Mouse (Mus musculus): ENCODE measurements around the gene Zscan4b. TPM values are rescaled to one million over a fixed set of nuclear protein-coding genes. Genes with fewer than 3 reads are reported as not detected.
"Not testable (repeated sequence)": the region's sequence is repeated elsewhere in the genome, so short reads cannot be mapped to it uniquely, and the experiment has no call there.

Zscan4b gene
- polyA plus RNA-seq (2015; fragmentation: Nextera tagmentation; extraction: Ambion mirVana), result not detected in 2 replicates

- H3K27me3 ChIP-seq (ENCODE audit: control insufficient read depth, insufficient read depth, low read length); H3K27ac ChIP-seq (ENCODE audit: low read length); H3K4me1 ChIP-seq (ENCODE audit: control insufficient read depth, insufficient read depth, low read length); ATAC-seq (ENCODE audit: insufficient read depth, low FRiP score); H3K4me3 ChIP-seq (replicated peaks; ENCODE audit: low read length); H3K9ac ChIP-seq (ENCODE audit: low read length); H3K4me2 ChIP-seq (ENCODE audit: low read depth, low read length); H3K36me3 ChIP-seq (ENCODE audit: control insufficient read depth, insufficient read depth, low read length); H3K9me3 ChIP-seq (replicated peaks; ENCODE audit: control insufficient read depth, low read length): not testable (repeated sequence)
- 100% methylated on average over 1 of the region's 1 CpGs for WGBS
Observed at GRCm38 (mm10) chr7:10904950-10905349, at the start of gene Zscan4b. Zscan4b (minus strand) TSS chr7:10905050.

Other genes with a start within 250 kb of the Zscan4b start
- not detected in 2 replicates for gene Nlrp4b, start 217.3 kb downstream of the Zscan4b start, polyA plus RNA-seq (2015; fragmentation: Nextera tagmentation; extraction: Ambion mirVana)
- gene Vmn1r71, start 150.7 kb downstream of the Zscan4b start, polyA plus RNA-seq (2015; fragmentation: Nextera tagmentation; extraction: Ambion mirVana), result not detected in 2 replicates
- not detected in 2 replicates for gene Zscan4c, start 100.7 kb upstream of the Zscan4b start, polyA plus RNA-seq (2015; fragmentation: Nextera tagmentation; extraction: Ambion mirVana)
- not detected in 2 replicates for gene Zscan4-ps1, start 164.6 kb upstream of the Zscan4b start, polyA plus RNA-seq (2015; fragmentation: Nextera tagmentation; extraction: Ambion mirVana)